Mouse (Mus musculus): ENCODE data around the gene Anks1b. TPM values are rescaled to one million over a fixed set of nuclear protein-coding genes. Genes with fewer than 3 reads are reported as not detected.

Gene Anks1b
- polyA plus RNA-seq, 1 experiment from 2014 or later: 17.3 TPM

DNA sequence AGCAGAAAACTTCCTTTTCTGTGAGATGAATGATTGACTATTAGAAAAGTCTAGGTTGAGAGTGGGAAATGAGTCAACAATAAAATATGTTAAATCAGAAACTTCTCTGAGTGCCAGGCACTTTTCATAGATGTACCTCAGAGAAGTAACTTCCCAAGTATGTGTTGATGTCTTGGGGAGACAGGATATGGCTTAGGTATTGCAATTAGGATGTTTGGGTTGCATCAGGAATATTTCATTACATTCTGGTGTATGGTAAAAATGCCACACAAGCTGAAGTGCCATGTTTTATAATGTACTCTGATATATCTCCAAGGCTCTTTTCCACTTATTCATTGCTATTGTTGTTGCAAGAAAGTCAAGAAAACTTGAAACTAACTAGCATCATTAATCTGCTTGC lies 267.6 kb downstream of the Anks1b start:
- ATAC-seq (replicated peaks; ENCODE audit: low FRiP score) (no peak), DNase-seq (ENCODE audit: low spot score) (no peak)
- Histone ChIP-seq H3K4me2 (ENCODE audit: low read depth, low read length, severe bottlenecking) (no peak overlapping the region), H3K4me1 (replicated peaks; ENCODE audit: control insufficient read depth, insufficient read depth, low read length) (no peaks in the 10 kb centered on the region), H3K9me3 (ENCODE audit: control insufficient read depth, low read length) (no peaks in the 10 kb centered on the region), H3K9ac (ENCODE audit: low read length) (no peak overlapping the region), H3K27ac (ENCODE audit: low read depth, low read length) (no peak overlapping the region), H3K36me3 (ENCODE audit: control insufficient read depth, insufficient read depth, low read length) (no peaks in the 10 kb centered on the region), H3K27me3 (ENCODE audit: control insufficient read depth, insufficient read depth, low read length) (no peaks in the 10 kb centered on the region), H3K4me3 (ENCODE audit: low read depth, low read length) (no peak overlapping the region)

DNA sequence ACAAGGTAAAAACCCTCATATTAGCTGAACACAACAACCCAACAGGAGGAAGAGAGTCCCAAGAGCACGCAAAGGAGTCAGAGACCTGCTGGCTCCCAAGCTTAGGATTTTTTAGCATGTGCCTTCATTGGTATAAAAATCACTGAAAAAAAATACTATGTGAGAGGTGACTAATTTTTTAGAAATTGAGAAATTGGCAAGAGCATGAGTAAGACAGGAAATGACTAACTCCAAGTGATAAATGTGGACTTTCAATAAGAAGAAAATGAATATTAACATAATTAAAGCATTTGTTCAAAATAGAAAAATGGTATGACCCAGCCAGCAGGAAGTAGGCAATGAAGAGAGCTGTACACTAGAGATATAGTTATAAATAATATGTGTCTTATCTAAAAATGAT lies 271.1 kb downstream of the Anks1b start:
- no peaks in the 10 kb centered on the region for H3K9me3 ChIP-seq (ENCODE audit: control insufficient read depth, low read length)
- ATAC-seq (replicated peaks; ENCODE audit: low FRiP score) (no peak), DNase-seq (ENCODE audit: low spot score) (no peak)
- H3K9ac ChIP-seq (ENCODE audit: low read length): no peak overlapping the region
- H3K4me3 ChIP-seq (ENCODE audit: low read depth, low read length): no peak overlapping the region
- no peaks in the 10 kb centered on the region for H3K4me1 ChIP-seq (replicated peaks; ENCODE audit: control insufficient read depth, insufficient read depth, low read length)
- no peak overlapping the region for H3K27ac ChIP-seq (ENCODE audit: low read depth, low read length)
- no peaks in the 10 kb centered on the region for H3K36me3 ChIP-seq (ENCODE audit: control insufficient read depth, insufficient read depth, low read length)
- WGBS: 92% methylated on average over 1 of the region's 1 CpGs
- H3K4me2 ChIP-seq (ENCODE audit: low read depth, low read length, severe bottlenecking): no peak overlapping the region
- no peaks in the 10 kb centered on the region for H3K27me3 ChIP-seq (ENCODE audit: control insufficient read depth, insufficient read depth, low read length)

DNA sequence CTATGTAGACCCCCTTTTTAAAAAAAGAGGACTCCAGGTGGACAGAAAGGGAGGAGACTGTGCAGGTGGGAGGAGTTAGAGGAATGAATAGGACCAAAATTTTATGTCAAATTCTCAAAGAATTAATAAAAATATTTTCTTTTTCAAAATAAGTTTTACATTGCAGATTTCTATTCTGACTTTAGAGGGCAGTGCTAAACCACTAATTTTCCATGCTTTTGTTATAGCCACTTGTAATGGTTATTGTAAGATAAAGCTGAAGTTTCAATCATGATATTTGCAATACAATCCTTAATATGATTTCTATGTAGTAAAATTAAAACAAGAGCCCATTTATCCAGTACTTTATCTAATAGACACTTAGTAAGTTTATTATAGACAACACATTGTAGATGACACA lies 278.2 kb downstream of the Anks1b start:
- no peaks in the 10 kb centered on the region for H3K36me3 ChIP-seq (ENCODE audit: control insufficient read depth, insufficient read depth, low read length)
- no peak for DNase-seq (ENCODE audit: low spot score)
- no peaks in the 10 kb centered on the region for H3K9me3 ChIP-seq (ENCODE audit: control insufficient read depth, low read length)
- H3K4me3 ChIP-seq (ENCODE audit: low read depth, low read length): no peak overlapping the region
- no peak overlapping the region for H3K27ac ChIP-seq (ENCODE audit: low read depth, low read length)
- H3K9ac ChIP-seq (ENCODE audit: low read length): no peak overlapping the region
- ATAC-seq (replicated peaks; ENCODE audit: low FRiP score): no peak
- no peak overlapping the region for H3K4me2 ChIP-seq (ENCODE audit: low read depth, low read length, severe bottlenecking)
- no peaks in the 10 kb centered on the region for H3K27me3 ChIP-seq (ENCODE audit: control insufficient read depth, insufficient read depth, low read length)
- H3K4me1 ChIP-seq (replicated peaks; ENCODE audit: control insufficient read depth, insufficient read depth, low read length): no peaks in the 10 kb centered on the region

DNA sequence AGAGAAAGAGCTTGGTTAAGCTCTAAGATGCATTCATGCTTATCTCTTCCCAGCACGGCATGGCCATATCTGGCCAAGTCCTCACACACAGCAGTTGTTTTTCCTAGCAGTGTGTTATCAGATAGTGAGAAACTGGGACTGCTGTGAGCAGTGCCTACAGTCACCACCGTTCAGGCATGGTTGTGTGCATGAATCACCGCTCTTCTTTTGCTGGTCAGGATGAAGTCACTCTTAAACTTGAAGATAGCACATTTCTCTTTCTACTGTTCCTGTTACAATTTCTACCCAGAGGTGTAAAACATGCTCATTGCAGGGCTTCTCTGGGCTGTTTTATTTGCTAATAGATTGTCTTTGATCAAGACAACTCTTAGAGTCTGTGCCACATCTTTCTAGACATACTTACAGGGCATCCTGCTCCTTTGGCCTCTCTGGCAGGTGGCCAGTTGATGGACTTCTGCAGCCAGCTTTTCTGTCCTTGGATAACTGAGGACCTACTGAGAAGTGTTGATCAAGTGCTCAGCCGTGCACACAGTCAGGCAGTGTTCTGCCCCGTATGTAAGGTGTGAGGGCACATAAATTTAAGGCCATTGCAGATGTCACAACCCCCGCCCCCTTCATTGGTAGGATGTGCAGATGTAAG lies 296.8 kb downstream of the Anks1b start:
- DNase-seq (ENCODE audit: low spot score): no peak
- 90% methylated on average over 6 of the region's 6 CpGs for WGBS
- H3K36me3 ChIP-seq (ENCODE audit: control insufficient read depth, insufficient read depth, low read length): no peaks in the 10 kb centered on the region
- ATAC-seq (replicated peaks; ENCODE audit: low FRiP score): no peak
- no peaks in the 10 kb centered on the region for H3K9me3 ChIP-seq (ENCODE audit: control insufficient read depth, low read length)
- no peaks in the 10 kb centered on the region for H3K27me3 ChIP-seq (ENCODE audit: control insufficient read depth, insufficient read depth, low read length)
- no peak overlapping the region for H3K27ac ChIP-seq (ENCODE audit: low read depth, low read length)
- no peak overlapping the region for H3K4me3 ChIP-seq (ENCODE audit: low read depth, low read length)
- H3K4me2 ChIP-seq (ENCODE audit: low read depth, low read length, severe bottlenecking): no peak overlapping the region
- no peak overlapping the region for H3K9ac ChIP-seq (ENCODE audit: low read length)
- no peaks in the 10 kb centered on the region for H3K4me1 ChIP-seq (replicated peaks; ENCODE audit: control insufficient read depth, insufficient read depth, low read length)

DNA sequence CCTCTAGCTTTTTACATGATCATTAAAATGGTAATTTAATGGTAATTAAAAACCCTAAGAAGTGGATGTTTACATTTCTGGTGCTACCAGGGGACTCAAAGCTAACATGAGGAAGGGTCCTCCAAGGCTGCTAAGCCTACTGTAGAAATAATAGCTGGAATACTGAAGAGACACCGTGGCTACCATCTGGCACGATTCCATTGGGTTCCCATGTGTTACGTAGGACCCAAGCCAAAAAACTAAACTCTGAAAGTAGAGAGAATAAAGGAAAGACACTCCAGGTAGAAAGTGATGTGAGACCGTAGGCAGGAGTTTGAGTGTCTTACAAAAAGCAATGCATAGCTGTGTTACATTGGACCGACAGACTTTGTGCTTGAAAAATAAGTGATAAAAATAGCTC lies 317.1 kb downstream of the Anks1b start:
- ATAC-seq (replicated peaks; ENCODE audit: low FRiP score) (no peak), DNase-seq (ENCODE audit: low spot score) (no peak)
- 71% methylated on average over 5 of the region's 5 CpGs for WGBS

DNA sequence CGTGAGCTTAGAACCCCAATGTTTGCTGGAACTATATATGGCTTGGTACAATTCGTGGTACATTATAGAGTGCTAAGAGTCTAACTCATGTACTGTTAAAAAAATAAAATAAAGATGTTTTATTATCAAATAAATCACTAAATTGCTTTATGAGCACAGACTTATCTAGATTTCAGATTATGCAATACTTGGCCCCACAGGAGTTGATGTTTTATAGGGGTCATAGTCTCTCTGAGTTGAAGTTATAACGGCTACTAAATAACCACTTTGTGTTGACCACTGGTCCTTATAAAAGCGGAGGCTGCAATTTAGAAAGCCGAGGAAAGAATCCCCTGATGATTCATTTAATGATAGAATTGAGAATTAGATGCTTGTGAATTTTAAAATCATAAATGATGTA lies 323.6 kb downstream of the Anks1b start:
- WGBS: 85% methylated on average over 5 of the region's 5 CpGs
- Histone ChIP-seq H3K4me2 (ENCODE audit: low read depth, low read length, severe bottlenecking) (no peak overlapping the region), H3K9me3 (ENCODE audit: control insufficient read depth, low read length) (no peaks in the 10 kb centered on the region), H3K9ac (ENCODE audit: low read length) (no peak overlapping the region), H3K27me3 (ENCODE audit: control insufficient read depth, insufficient read depth, low read length) (no peaks in the 10 kb centered on the region), H3K27ac (ENCODE audit: low read depth, low read length) (no peak overlapping the region), H3K36me3 (ENCODE audit: control insufficient read depth, insufficient read depth, low read length) (no peaks in the 10 kb centered on the region), H3K4me3 (ENCODE audit: low read depth, low read length) (no peak overlapping the region), H3K4me1 (replicated peaks; ENCODE audit: control insufficient read depth, insufficient read depth, low read length) (no peaks in the 10 kb centered on the region)
- ATAC-seq (replicated peaks; ENCODE audit: low FRiP score) (no peak), DNase-seq (ENCODE audit: low spot score) (no peak)

More for the DNA sequence above, 317.1 kb downstream of the Anks1b start:
- Histone ChIP-seq H3K27ac (ENCODE audit: low read depth, low read length) (no peak overlapping the region), H3K27me3 (ENCODE audit: control insufficient read depth, insufficient read depth, low read length) (no peaks in the 10 kb centered on the region), H3K4me3 (ENCODE audit: low read depth, low read length) (no peak overlapping the region), H3K4me1 (replicated peaks; ENCODE audit: control insufficient read depth, insufficient read depth, low read length) (no peaks in the 10 kb centered on the region), H3K9me3 (ENCODE audit: control insufficient read depth, low read length) (no peaks in the 10 kb centered on the region), H3K36me3 (ENCODE audit: control insufficient read depth, insufficient read depth, low read length) (no peaks in the 10 kb centered on the region), H3K9ac (ENCODE audit: low read length) (no peak overlapping the region), H3K4me2 (ENCODE audit: low read depth, low read length, severe bottlenecking) (no peak overlapping the region)

DNA sequence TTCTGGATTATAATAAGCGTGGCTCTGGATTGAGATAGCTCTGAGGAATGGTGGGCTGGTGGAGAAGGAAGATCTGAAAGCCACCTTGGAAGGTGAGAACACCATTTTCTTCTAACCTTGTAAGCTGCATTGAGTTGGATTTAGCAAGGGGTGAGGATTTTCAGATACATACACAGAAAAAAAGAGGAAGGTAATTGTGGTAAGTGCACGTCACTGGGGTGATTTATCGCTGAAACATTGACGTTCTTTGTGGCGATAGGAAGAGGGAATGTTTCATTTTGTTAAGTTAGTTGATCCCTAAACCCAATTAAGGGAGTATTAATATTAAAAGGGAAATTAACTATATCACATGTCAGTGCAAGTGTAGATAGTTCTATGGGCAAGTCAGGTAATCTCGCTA lies 336.7 kb downstream of the Anks1b start:
- DNase-seq (ENCODE audit: low spot score) (no peak), ATAC-seq (replicated peaks; ENCODE audit: low FRiP score) (no peak)
- H3K27me3 ChIP-seq (ENCODE audit: control insufficient read depth, insufficient read depth, low read length): no peaks in the 10 kb centered on the region
- no peaks in the 10 kb centered on the region for H3K36me3 ChIP-seq (ENCODE audit: control insufficient read depth, insufficient read depth, low read length)
- H3K4me1 ChIP-seq (replicated peaks; ENCODE audit: control insufficient read depth, insufficient read depth, low read length): no peaks in the 10 kb centered on the region
- 94% methylated on average over 6 of the region's 6 CpGs for WGBS
- H3K9ac ChIP-seq (ENCODE audit: low read length): no peak overlapping the region
- no peak overlapping the region for H3K4me3 ChIP-seq (ENCODE audit: low read depth, low read length)
- H3K27ac ChIP-seq (ENCODE audit: low read depth, low read length): no peak overlapping the region
- H3K4me2 ChIP-seq (ENCODE audit: low read depth, low read length, severe bottlenecking): no peak overlapping the region
- no peaks in the 10 kb centered on the region for H3K9me3 ChIP-seq (ENCODE audit: control insufficient read depth, low read length)

DNA sequence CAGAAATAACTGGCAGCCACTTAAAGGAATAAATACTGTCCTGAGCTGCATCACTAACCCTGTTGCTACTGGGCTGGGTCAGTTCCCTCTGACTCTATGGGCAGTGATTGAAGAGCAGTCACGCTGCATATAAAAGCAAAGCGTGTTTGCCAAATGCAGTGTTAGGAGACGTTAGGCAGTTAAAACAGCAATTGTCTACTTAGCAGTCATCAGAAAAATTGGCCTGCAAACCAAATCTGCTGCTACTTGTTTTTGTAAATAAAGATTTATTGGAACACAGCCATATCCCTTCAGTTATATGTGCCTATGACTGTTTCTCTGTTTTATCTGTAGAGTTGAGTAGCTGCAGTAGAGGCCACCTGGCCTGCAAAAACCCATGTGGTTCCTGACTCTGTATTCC lies 347.2 kb downstream of the Anks1b start:
- H3K36me3 ChIP-seq (ENCODE audit: control insufficient read depth, insufficient read depth, low read length): no peaks in the 10 kb centered on the region
- no peaks in the 10 kb centered on the region for H3K4me1 ChIP-seq (replicated peaks; ENCODE audit: control insufficient read depth, insufficient read depth, low read length)
- no peak for ATAC-seq (replicated peaks; ENCODE audit: low FRiP score)
- H3K9ac ChIP-seq (ENCODE audit: low read length): no peak overlapping the region
- DNase-seq (ENCODE audit: low spot score): no peak
- no peaks in the 10 kb centered on the region for H3K27me3 ChIP-seq (ENCODE audit: control insufficient read depth, insufficient read depth, low read length)
- H3K27ac ChIP-seq (ENCODE audit: low read depth, low read length): no peak overlapping the region
- no peak overlapping the region for H3K4me2 ChIP-seq (ENCODE audit: low read depth, low read length, severe bottlenecking)
- H3K9me3 ChIP-seq (ENCODE audit: control insufficient read depth, low read length): no peaks in the 10 kb centered on the region
- H3K4me3 ChIP-seq (ENCODE audit: low read depth, low read length): no peak overlapping the region
- 89% methylated on average over 3 of the region's 3 CpGs for WGBS

DNA sequence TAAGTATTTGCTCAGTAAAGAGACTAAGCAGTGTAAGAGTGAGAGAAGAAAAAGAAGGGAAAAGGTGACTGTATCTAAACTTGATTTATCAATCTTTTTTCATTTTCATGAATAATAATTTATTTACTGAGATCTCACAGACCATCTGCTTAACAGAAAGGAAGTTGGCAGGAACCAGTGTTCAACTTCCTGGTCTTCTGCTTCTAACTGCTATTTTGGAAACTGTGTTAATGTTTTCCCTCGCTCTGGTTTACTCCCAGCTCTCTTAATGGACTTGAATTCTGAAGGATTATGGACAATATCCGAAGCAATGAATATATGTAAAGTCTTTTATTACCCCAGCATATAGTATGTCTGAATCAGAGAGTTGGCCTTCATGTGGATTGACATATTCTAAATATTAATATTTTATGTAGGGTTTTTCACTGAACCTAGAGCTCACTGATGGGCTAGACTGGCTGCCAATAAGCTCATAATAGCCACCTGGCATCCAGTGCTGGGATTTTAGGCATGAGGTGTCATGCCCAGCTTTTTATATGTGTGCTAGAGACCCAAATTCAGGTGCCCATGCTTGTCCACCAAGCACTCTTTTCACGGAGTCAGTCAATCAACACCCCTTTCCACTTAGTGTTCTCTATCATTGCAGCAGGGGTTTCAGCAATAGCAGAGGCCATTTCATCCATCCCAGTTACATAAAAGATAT lies 349.6 kb downstream of the Anks1b start:
- H3K9me3 ChIP-seq (ENCODE audit: control insufficient read depth, low read length): no peaks in the 10 kb centered on the region
- no peak for DNase-seq (ENCODE audit: low spot score)
- H3K4me3 ChIP-seq (ENCODE audit: low read depth, low read length): no peak overlapping the region
- H3K4me2 ChIP-seq (ENCODE audit: low read depth, low read length, severe bottlenecking): no peak overlapping the region
- H3K27ac ChIP-seq (ENCODE audit: low read depth, low read length): no peak overlapping the region
- 87% methylated on average over 3 of the region's 3 CpGs for WGBS
- no peak for ATAC-seq (replicated peaks; ENCODE audit: low FRiP score)
- no peaks in the 10 kb centered on the region for H3K36me3 ChIP-seq (ENCODE audit: control insufficient read depth, insufficient read depth, low read length)
- H3K27me3 ChIP-seq (ENCODE audit: control insufficient read depth, insufficient read depth, low read length): no peaks in the 10 kb centered on the region
- no peaks in the 10 kb centered on the region for H3K4me1 ChIP-seq (replicated peaks; ENCODE audit: control insufficient read depth, insufficient read depth, low read length)
- H3K9ac ChIP-seq (ENCODE audit: low read length): no peak overlapping the region
